Mouse (Mus musculus) embryonic stem cell, embryonic (primary cell): ENCODE data around the gene Vcp.

Source experiments
- CTCF ChIA-PET, 4 experiments: fragments of 300-600 bp in 2 of 4; fragments of 350-600 bp in 2 of 4; sonication (Branson Sonifier 250); formaldehyde crosslinking; loops; one replicate each; lab custom pipeline; 2022; ENCODE audit warnings: inconsistent platforms in 2 of 4; lab: Charles Lee
- POLR2A ChIA-PET, 4 experiments: fragments of 300-600 bp in 2 of 4; fragments of 350-600 bp in 2 of 4; sonication (Branson Sonifier 250); formaldehyde crosslinking; loops; one replicate each; lab custom pipeline; 2022; ENCODE audit warnings: antibody characterized with exemption in 4 of 4, inconsistent platforms in 1 of 4; lab: Charles Lee

The Vcp gene

GRCm38 (mm10) chr4:42965039-42965719 lies 35.1 kb downstream of the Vcp start:
- ChIA-PET POLR2A (interaction anchor here in 3 of 4 experiments (0.7 to 4.5 kb wide), 12 partner anchors 9 to 88 kb away, joined by 3 to 30 read pairs (median 4); partner anchors contain the start of genes Dnajb5 (in 2 of the 3) and Stoml2 (in 1 of the 3)), CTCF (interaction anchor here (0.6 to 2.8 kb wide), 38 partner anchors 8 to 457 kb away, joined by 3 to 28 read pairs (median 4); partner anchors contain the start of genes Dnajb5 (in 3 of the 4), Fam214b (in 1 of the 4) and Vcp (in 1 of the 4))

- POLR2A ChIA-PET = interaction anchor here in 1 of 4 experiments (1.2 to 4.5 kb wide), 5 partner anchors 9 to 37 kb away, joined by 3 to 30 read pairs (median 4); partner anchors contain the start of gene Vcp
- CTCF ChIA-PET = interaction anchor here (0.7 to 2.6 kb wide), 7 partner anchors 7 to 14 kb away, joined by 3 to 28 read pairs (median 4); partner anchors contain the start of gene Dnajb5 (in 1 of the 4)
These were observed 36.8 kb downstream of the Vcp start for GRCm38 (mm10) chr4:42963480-42963879.

GRCm38 (mm10) chr4:42961592-42961991 lies 38.7 kb downstream of the Vcp start:
- ChIA-PET POLR2A (interaction anchor here in 3 of 4 experiments (0.6 to 1.2 kb wide), 7 partner anchors 11 to 57 kb away, joined by 3 to 7 read pairs (median 3); partner anchors contain the start of gene Dnajb5 (in 1 of the 3)), CTCF (interaction anchor here in 3 of 4 experiments (0.6 to 1.6 kb wide), 23 partner anchors 8 to 486 kb away, joined by 3 to 13 read pairs (median 4); partner anchors contain the start of gene Dnajb5 (in 2 of the 3))

GRCm38 (mm10) chr4:42959382-42959781 lies 40.9 kb downstream of the Vcp start:
- CTCF ChIA-PET = no interaction called here
- POLR2A ChIA-PET = interaction anchor here in 1 of 4 experiments (3.0 kb wide), 1 partner anchor 10 kb away, joined by 14 read pairs; the partner anchor contains the start of gene Dnajb5

GRCm38 (mm10) chr4:42958942-42959341 lies 41.4 kb downstream of the Vcp start:
- CTCF ChIA-PET = no interaction called here
- POLR2A ChIA-PET = interaction anchor here in 3 of 4 experiments (0.6 to 3.0 kb wide), 5 partner anchors 9 to 69 kb away, joined by 3 to 14 read pairs (median 3); partner anchors contain the start of gene Dnajb5 (in 2 of the 3)

- POLR2A ChIA-PET = interaction anchor here (0.6 to 3.0 kb wide), 5 partner anchors 8 to 26 kb away, joined by 3 to 14 read pairs (median 4); partner anchors contain the start of gene Dnajb5 (in 2 of the 4)
- CTCF ChIA-PET = interaction anchor here in 2 of 4 experiments (0.5 to 0.9 kb wide), 2 partner anchors 12 kb away, joined by 3 read pairs; no protein-coding TSS in a partner anchor
These were observed 42.3 kb downstream of the Vcp start for GRCm38 (mm10) chr4:42957979-42958378.

- ChIA-PET CTCF (interaction anchor here in 1 of 4 experiments (0.9 kb wide), 1 partner anchor 11 kb away, joined by 3 read pairs; no protein-coding TSS in a partner anchor), POLR2A (interaction anchor here in 3 of 4 experiments (1.1 to 1.3 kb wide), 3 partner anchors 8 to 27 kb away, joined by 3 to 4 read pairs (median 3); partner anchors contain the start of gene Dnajb5 (in 1 of the 3))
These were observed 43.0 kb downstream of the Vcp start for GRCm38 (mm10) chr4:42957306-42957705.

- POLR2A ChIA-PET = no interaction called here
- CTCF ChIA-PET = no interaction called here
These were observed 43.7 kb downstream of the Vcp start for GRCm38 (mm10) chr4:42956581-42956980.

GRCm38 (mm10) chr4:42955200-42955599 lies 45.1 kb downstream of the Vcp start:
- CTCF ChIA-PET = interaction anchor here (0.6 to 2.8 kb wide), 13 partner anchors 10 to 624 kb away, joined by 3 to 28 read pairs (median 7); partner anchors contain the start of gene Phf24 (in 2 of the 4)
- POLR2A ChIA-PET = interaction anchor here in 2 of 4 experiments (0.6 to 2.2 kb wide), 2 partner anchors 10 to 149 kb away, joined by 3 to 9 read pairs; no protein-coding TSS in a partner anchor

GRCm38 (mm10) chr4:42954297-42954696 lies 46.0 kb downstream of the Vcp start:
- ChIA-PET CTCF (interaction anchor here (0.5 to 2.8 kb wide), 38 partner anchors 8 to 1261 kb away, joined by 3 to 28 read pairs (median 4); partner anchors contain the start of gene Phf24 (in 2 of the 4)), POLR2A (interaction anchor here in 3 of 4 experiments (0.6 to 2.2 kb wide), 6 partner anchors 9 to 1831 kb away, joined by 3 to 9 read pairs (median 4); partner anchors contain the start of gene Vcp (in 1 of the 3))

GRCm38 (mm10) chr4:42953435-42954094 lies 46.7 kb downstream of the Vcp start:
- ChIA-PET POLR2A (interaction anchor here in 2 of 4 experiments (0.6 to 2.2 kb wide), 4 partner anchors 8 to 1830 kb away, joined by 3 to 9 read pairs (median 4); partner anchors contain the start of gene Vcp (in 1 of the 2)), CTCF (interaction anchor here (0.5 to 2.8 kb wide), 34 partner anchors 8 to 1260 kb away, joined by 3 to 28 read pairs (median 4); partner anchors contain the start of gene Phf24 (in 2 of the 4))

- POLR2A ChIA-PET = interaction anchor here in 1 of 4 experiments (0.6 kb wide), 1 partner anchor 12 kb away, joined by 5 read pairs; no protein-coding TSS in a partner anchor
- CTCF ChIA-PET = no interaction called here
These were observed 47.7 kb downstream of the Vcp start for GRCm38 (mm10) chr4:42952563-42952962.

GRCm38 (mm10) chr4:42951206-42952195 lies 48.8 kb downstream of the Vcp start:
- CTCF ChIA-PET = interaction anchor here (0.6 to 4.2 kb wide), 7 partner anchors 10 to 53 kb away, joined by 3 to 17 read pairs (median 4); no protein-coding TSS in a partner anchor

GRCm38 (mm10) chr4:42950065-42950558 lies 50.2 kb downstream of the Vcp start:
- ChIA-PET POLR2A (interaction anchor here (0.6 to 3.5 kb wide), 32 partner anchors 8 to 1194 kb away, joined by 3 to 22 read pairs (median 4); partner anchors contain the start of genes Vcp (in 3 of the 4), Fancg (in 1 of the 4), Phf24 (in 1 of the 4) and Sigmar1 (in 1 of the 4)), CTCF (interaction anchor here (0.7 to 4.2 kb wide), 16 partner anchors 11 to 212 kb away, joined by 3 to 17 read pairs (median 4); partner anchors contain the start of gene Phf24 (in 1 of the 4))

More at GRCm38 (mm10) chr4:42951206-42952195, 48.8 kb downstream of the Vcp start:
- POLR2A ChIA-PET = interaction anchor here in 2 of 4 experiments (1.0 to 3.5 kb wide), 6 partner anchors 8 to 51 kb away, joined by 3 to 22 read pairs (median 4); partner anchors contain the start of gene Vcp (in 1 of the 2)

- CTCF ChIA-PET = interaction anchor here in 3 of 4 experiments (0.7 to 4.2 kb wide), 14 partner anchors 11 to 1235 kb away, joined by 3 to 17 read pairs (median 3); partner anchors contain the start of gene Phf24 (in 1 of the 3)
- POLR2A ChIA-PET = interaction anchor here in 3 of 4 experiments (0.6 to 3.5 kb wide), 29 partner anchors 8 to 1194 kb away, joined by 3 to 22 read pairs (median 4); partner anchors contain the start of genes Vcp (in 3 of the 3), Fancg (in 1 of the 3), Phf24 (in 1 of the 3) and Sigmar1 (in 1 of the 3)
These were observed 50.6 kb downstream of the Vcp start, which contains the start of gene Dnajb5 for GRCm38 (mm10) chr4:42949676-42950051. Gene Dnajb5 (plus strand): TSS chr4:42949814.
